Mouse (Mus musculus) heart, embryonic 14.5 days (tissue): ENCODE results near the gene Scd1. TPM values are rescaled to one million over a fixed set of nuclear protein-coding genes. Genes with fewer than 3 reads are reported as not detected.

Experiments used
- ATAC-seq: fragments of 200-750 bp; cut with Nextera tagmentation; 2 replicates; pipeline ENCODE4 v1.8.0; 2017; ENCODE audit warnings: low read depth, moderate TSS enrichment; ENCODE audit not compliant: insufficient number of reproducible peaks, insufficient read depth, low FRiP score
- H3K27ac ChIP-seq, 2 experiments: fragments of 200-500 bp in 1 of 2; fragments of 300-500 bp in 1 of 2; sonication (generic) in 1 of 2; replicated peaks in 1 of 2; 2 replicates each; pipeline ENCODE4 v1.5.1; 2012 to 2014; ENCODE audit warnings: low read depth in 2 of 2, low read length in 2 of 2, control low read depth in 1 of 2, mild to moderate bottlenecking in 1 of 2, mixed read lengths in 1 of 2; ENCODE audit not compliant: control insufficient read depth in 1 of 2, insufficient read depth in 1 of 2
- H3K27me3 ChIP-seq: fragments of 300-500 bp; sonication (generic); 2 replicates; pipeline ENCODE4 v1.6.1; 2014; ENCODE audit warnings: mild to moderate bottlenecking, low read length, control low read depth; ENCODE audit not compliant: control insufficient read depth, insufficient read depth
- H3K36me3 ChIP-seq: fragments of 300-500 bp; sonication (generic); 2 replicates; pipeline ENCODE4 v1.6.1; 2014; ENCODE audit warnings: mild to moderate bottlenecking, control low read depth, low read length, mixed read lengths; ENCODE audit not compliant: control insufficient read depth, insufficient read depth
- H3K4me1 ChIP-seq, 2 experiments: fragments of 200-500 bp in 1 of 2; fragments of 300-500 bp in 1 of 2; sonication (generic) in 1 of 2; 2 replicates each; pipeline ENCODE4 v1.6.1; 2012 to 2014; ENCODE audit warnings: low read length in 2 of 2, control low read depth in 1 of 2, mixed read lengths in 1 of 2; ENCODE audit not compliant: control insufficient read depth in 2 of 2, insufficient read depth in 2 of 2
- H3K4me2 ChIP-seq: fragments of 300-500 bp; sonication (generic); 2 replicates; pipeline ENCODE4 v1.6.1; 2014; ENCODE audit warnings: mild to moderate bottlenecking, low read length
- H3K4me3 ChIP-seq, 2 experiments: fragments of 200-500 bp in 1 of 2; fragments of 300-500 bp in 1 of 2; sonication (generic) in 1 of 2; 2 replicates each; pipeline ENCODE4 v1.5.1; 2012 to 2014; ENCODE audit warnings: low read length in 2 of 2, mild to moderate bottlenecking in 2 of 2, control low read depth in 1 of 2, low read depth in 1 of 2, moderate library complexity in 1 of 2; ENCODE audit not compliant: control insufficient read depth in 1 of 2, insufficient read depth in 1 of 2
- H3K9ac ChIP-seq: fragments of 300-500 bp; sonication (generic); 2 replicates; pipeline ENCODE4 v1.6.1; 2014; ENCODE audit warnings: mild to moderate bottlenecking, low read length
- H3K9me3 ChIP-seq: fragments of 300-500 bp; sonication (generic); 2 replicates; pipeline ENCODE4 v1.6.1; 2016; ENCODE audit warnings: low read length, control low read depth; ENCODE audit not compliant: control insufficient read depth
- WGBS: fragments of 180-500 bp; shearing (Covaris S2); extraction: QIAGEN DNeasy Blood & Tissue Kit; methylation state at CpG from one replicate; pipeline ENCODE4 v1.1.7; 2014; 5-methylcytosine and 5-hydroxymethylcytosine counted together
- polyA plus RNA-seq: library from polyadenylated mRNA; unstranded; fragments of >200 nt; fragmentation: Nextera tagmentation; extraction: Ambion mirVana; gene quantifications from 2 replicates; pipeline ENCODE4 v1.2.1, GENCODE M21; 2014

The Scd1 gene
- polyA plus RNA-seq, 1 experiment from 2014 or later, result 1.0 TPM

- Histone ChIP-seq H3K27me3 (peaks cover under 1% of the 10 kb centered on the region; the same call in 1 of the 2 replicates), H3K9ac (no peak overlapping the region), H3K4me3 (no peak overlapping the region), H3K36me3 (no peaks in the 10 kb centered on the region), H3K4me2 (no peak overlapping the region), H3K9me3 (no peaks in the 10 kb centered on the region), H3K4me1 (no peaks in the 10 kb centered on the region), H3K27ac (no peak overlapping the region)
- 87% methylated on average over 18 of the region's 18 CpGs for WGBS
- no peak for ATAC-seq
These were observed 7.6 kb downstream of the Scd1 start for GRCm38 (mm10) chr19:44400076-44400475.

GRCm38 (mm10) chr19:44396742-44397141, 10.9 kb downstream of the Scd1 start:
- no peak overlapping the region for H3K4me3 ChIP-seq
- H3K27me3 ChIP-seq, result no peaks in the 10 kb centered on the region
- 73% methylated on average over 5 of the region's 5 CpGs for WGBS
- no peak overlapping the region for H3K4me2 ChIP-seq
- H3K27ac ChIP-seq, result no peak overlapping the region
- ATAC-seq, result no peak
- no peaks in the 10 kb centered on the region for H3K4me1 ChIP-seq
- H3K36me3 ChIP-seq, result no peaks in the 10 kb centered on the region
- H3K9ac ChIP-seq, result no peak overlapping the region
- H3K9me3 ChIP-seq, result no peaks in the 10 kb centered on the region

GRCm38 (mm10) chr19:44394972-44395371, 12.7 kb downstream of the Scd1 start:
- no peak overlapping the region for H3K4me2 ChIP-seq
- no peaks in the 10 kb centered on the region for H3K4me1 ChIP-seq
- H3K27ac ChIP-seq, result no peak overlapping the region
- ATAC-seq, result no peak
- H3K9me3 ChIP-seq, result no peaks in the 10 kb centered on the region
- WGBS, result 61% methylated on average over 7 of the region's 7 CpGs
- no peak overlapping the region for H3K4me3 ChIP-seq
- no peaks in the 10 kb centered on the region for H3K36me3 ChIP-seq
- H3K27me3 ChIP-seq, result no peaks in the 10 kb centered on the region
- no peak overlapping the region for H3K9ac ChIP-seq

- Histone ChIP-seq H3K9me3 (no peaks in the 10 kb centered on the region), H3K4me3 (no peak overlapping the region), H3K27me3 (no peaks in the 10 kb centered on the region), H3K4me1 (peaks cover under 1 to 2% of the 10 kb centered on the region in 2 experiments), H3K36me3 (no peaks in the 10 kb centered on the region), H3K9ac (no peak overlapping the region), H3K27ac (no peak overlapping the region), H3K4me2 (no peak overlapping the region)
- no peak for ATAC-seq
- WGBS, result 53% methylated on average over 5 of the region's 5 CpGs
These were observed 13.7 kb downstream of the Scd1 start for GRCm38 (mm10) chr19:44393962-44394422.

- Histone ChIP-seq H3K4me2 (no peak overlapping the region), H3K4me1 (peaks cover 10 to 13% of the 10 kb centered on the region in 2 experiments), H3K27ac (no peak overlapping the region), H3K36me3 (no peaks in the 10 kb centered on the region), H3K9ac (no peak overlapping the region), H3K27me3 (no peaks in the 10 kb centered on the region), H3K4me3 (no peak overlapping the region), H3K9me3 (no peaks in the 10 kb centered on the region)
- ATAC-seq, result no peak
- WGBS, result 80% methylated on average over 5 of the region's 5 CpGs
These were observed 15.2 kb downstream of the Scd1 start for GRCm38 (mm10) chr19:44392339-44393009.

- WGBS, result 82% methylated on average over 4 of the region's 4 CpGs
These were observed 15.8 kb downstream of the Scd1 start for GRCm38 (mm10) chr19:44391856-44392255.

GRCm38 (mm10) chr19:44389507-44389906, 18.2 kb downstream of the Scd1 start:
- no peaks in the 10 kb centered on the region for H3K27me3 ChIP-seq
- no peak overlapping the region for H3K4me2 ChIP-seq
- H3K9me3 ChIP-seq, result no peaks in the 10 kb centered on the region
- WGBS, result 68% methylated on average over 1 of the region's 1 CpGs
- no peak overlapping the region for H3K9ac ChIP-seq
- H3K4me3 ChIP-seq, result no peak overlapping the region
- peaks cover 10 to 16% of the 10 kb centered on the region in 2 experiments for H3K4me1 ChIP-seq
- no peak for ATAC-seq
- no peaks in the 10 kb centered on the region for H3K36me3 ChIP-seq
- H3K27ac ChIP-seq, result no peak overlapping the region

More at GRCm38 (mm10) chr19:44391856-44392255, 15.8 kb downstream of the Scd1 start:
- Histone ChIP-seq H3K9me3 (no peaks in the 10 kb centered on the region), H3K4me1 (peaks cover 10 to 16% of the 10 kb centered on the region in 2 experiments), H3K4me2 (no peak overlapping the region), H3K27ac (no peak overlapping the region), H3K4me3 (no peak overlapping the region), H3K9ac (no peak overlapping the region), H3K27me3 (no peaks in the 10 kb centered on the region), H3K36me3 (no peaks in the 10 kb centered on the region)
- ATAC-seq, result no peak
